Mouse (Mus musculus) c-Kit-positive CD71-negative TER-119-negative erythroid progenitor cells, embryonic 14.5 days (primary cell): Measurements from ENCODE around the gene Ing4.

Experiments
- DNase-seq: peaks from one replicate; pipeline ENCODE4 v3.0.0-alpha.2; 2013; ENCODE audit warnings: low read depth

Ing4 gene

DNA sequence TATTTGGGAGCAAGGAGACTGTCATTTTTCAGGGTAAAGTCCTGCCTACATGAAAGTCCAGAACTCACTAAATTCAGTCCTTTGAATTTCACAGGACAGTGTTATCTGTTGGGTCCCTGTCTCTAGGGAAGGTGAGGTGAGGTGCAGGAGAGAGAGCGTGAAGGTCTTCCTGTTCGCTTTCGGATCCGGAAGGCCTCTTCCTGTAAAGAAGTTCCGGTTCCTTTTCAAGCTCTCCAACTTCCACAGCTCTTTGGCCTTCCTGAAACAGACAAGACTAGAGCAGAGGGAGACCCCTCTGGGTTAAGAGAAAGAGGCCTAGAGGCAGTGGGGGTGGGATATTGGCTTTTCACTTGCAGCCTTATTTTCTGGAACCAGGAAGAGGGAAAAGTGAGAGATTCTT is 52.8 kb downstream of the Ing4 start:
- no peak for DNase-seq

DNA sequence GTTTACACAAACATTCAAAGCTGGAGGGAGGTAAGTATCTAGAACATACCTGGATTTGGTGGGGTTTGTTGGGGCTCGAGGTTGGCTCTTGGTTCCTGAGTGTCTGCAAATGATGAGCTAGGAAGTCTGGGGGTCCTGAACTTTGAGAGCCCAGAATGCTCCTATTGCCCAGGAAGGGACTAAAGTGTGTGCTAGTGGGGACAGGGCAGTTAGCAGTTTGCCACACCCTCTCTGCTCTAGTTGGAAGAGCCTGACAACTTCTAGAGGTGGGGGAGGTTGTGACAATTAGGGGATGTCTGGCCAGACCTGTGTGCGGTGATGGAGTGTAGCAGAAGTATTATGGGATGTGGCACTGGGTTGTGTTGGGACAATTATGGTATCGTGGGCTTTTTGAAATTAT is 55.3 kb downstream of the Ing4 start:
- no peak for DNase-seq

DNA sequence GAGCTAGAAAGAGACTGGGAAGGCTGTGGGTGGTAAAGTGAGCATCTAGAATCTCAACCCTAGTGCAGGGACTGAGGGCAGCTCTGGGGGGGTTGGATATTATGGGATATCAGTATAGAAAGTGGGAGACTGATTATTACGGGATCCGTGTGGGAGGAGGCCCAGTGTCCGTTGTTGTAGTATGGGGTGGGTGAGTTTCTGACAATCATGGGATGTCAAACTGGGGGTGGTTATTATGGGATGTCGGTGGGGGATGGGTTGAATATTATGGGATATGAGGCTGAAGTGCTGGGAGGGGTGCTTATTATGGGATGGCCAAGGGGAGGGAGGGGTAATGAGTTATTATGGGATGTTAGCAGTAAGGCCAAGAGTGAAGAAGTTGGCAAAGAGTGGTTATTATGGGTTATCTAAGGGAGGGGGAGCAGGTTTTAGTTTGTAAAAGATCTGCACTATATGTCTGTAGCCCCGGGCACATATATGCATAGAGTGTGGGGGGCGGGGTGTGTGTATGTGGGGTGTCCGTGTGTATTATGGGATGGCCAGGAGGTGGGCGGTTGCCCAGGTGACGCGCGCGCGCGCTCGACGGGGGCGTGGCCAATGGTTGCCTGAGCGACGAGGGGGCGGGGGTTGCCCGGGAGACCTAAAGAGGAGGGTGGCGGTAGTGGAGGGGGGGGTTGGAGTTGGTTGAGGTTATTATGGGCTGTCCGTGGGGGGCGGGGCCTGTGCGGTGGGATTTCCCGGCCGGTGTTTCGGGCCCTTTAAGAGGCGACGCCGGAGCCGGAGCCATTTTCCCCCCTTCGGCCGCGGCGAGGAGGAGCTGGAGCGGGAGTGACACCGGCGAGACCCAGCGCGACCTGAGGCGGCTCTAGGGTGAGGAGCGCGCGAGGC is 56.1 kb downstream of the Ing4 start, which contains the start of gene Chd4:
Chd4 (plus strand) TSS at position 591 of the 888 bp plus-strand sequence.
- DNase-seq, result peak; percentile 76

- no peak for DNase-seq
Measured at GRCm38 (mm10) chr6:125096279-125096596, 56.7 kb downstream of the Ing4 start.

- DNase-seq, result no peak
Measured at GRCm38 (mm10) chr6:125096597-125097345, 57.2 kb downstream of the Ing4 start.

- DNase-seq, result no peak
Measured at GRCm38 (mm10) chr6:125097346-125097689, 57.8 kb downstream of the Ing4 start.

GRCm38 (mm10) chr6:125097951-125098350 is 58.4 kb downstream of the Ing4 start:
- no peak for DNase-seq

DNA sequence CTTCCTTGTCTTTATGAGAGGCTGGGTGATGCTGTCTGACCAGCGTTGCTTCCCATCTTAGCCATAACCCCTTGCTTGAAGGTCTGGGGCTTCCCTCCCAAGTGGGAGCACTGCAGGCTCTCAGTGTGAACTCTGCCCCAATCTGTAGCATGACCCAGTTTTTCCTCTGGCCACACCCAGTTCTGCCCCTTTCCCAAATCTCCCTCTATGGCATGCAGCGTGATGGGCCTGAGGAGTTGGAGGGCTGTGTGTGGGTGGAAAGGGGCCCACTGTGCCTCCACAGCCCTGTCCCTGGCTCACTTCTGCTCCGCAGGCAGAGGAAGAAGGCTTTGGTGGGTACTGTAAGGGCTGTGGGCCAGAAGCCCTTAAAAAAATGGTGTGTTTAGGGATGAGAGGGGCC is 59.0 kb downstream of the Ing4 start:
- no peak for DNase-seq
